Mouse (Mus musculus): ENCODE measurements around the gene Pam.

Pam gene

DNA sequence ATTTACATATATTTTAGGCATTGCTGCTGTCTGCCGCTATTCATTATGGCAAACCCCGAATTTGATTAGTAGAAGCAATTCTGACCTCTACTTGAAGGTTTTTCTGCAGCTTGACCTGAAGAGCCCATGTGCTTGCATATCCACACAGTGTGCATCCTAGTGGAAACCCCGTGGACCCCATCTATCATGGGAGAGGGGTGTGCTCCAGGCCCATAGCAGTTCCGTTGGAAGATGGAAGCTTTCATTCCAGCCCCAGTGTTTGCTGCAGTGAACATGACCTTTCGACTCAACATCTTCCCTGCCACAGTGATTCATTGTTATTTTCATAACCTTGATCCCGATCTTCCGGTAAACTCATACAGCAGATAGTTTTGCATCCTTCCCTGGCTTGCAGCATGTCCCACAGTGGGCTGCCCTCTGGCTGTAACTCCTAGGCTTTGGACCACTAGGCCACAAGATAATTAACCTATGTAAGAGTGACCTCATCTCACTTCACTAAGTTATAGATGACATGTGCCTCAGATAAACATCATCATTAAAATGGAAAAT is 191.5 kb downstream of the Pam start:
- DNase-seq = peak in 1 of 2 experiments; percentile 6

DNA sequence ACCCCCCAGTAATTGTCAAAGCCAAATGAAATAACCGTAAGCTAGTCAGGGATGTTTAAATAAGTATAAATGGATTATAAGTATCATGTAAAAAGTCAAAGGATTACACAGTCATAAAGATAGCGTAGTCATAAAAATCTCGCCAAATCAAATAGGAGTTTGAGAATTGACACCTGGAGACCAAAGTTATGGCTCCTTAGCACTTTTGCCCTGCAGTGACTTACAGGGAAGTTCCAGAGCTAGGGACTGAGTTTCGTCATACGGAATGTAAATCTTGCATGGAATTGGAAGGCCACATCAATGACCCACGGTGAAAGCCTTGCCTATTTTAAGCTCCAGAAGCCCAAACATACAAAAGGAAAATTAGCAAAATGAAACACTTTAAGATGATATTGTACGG is 192.6 kb downstream of the Pam start:
- DNase-seq = no peak

DNA sequence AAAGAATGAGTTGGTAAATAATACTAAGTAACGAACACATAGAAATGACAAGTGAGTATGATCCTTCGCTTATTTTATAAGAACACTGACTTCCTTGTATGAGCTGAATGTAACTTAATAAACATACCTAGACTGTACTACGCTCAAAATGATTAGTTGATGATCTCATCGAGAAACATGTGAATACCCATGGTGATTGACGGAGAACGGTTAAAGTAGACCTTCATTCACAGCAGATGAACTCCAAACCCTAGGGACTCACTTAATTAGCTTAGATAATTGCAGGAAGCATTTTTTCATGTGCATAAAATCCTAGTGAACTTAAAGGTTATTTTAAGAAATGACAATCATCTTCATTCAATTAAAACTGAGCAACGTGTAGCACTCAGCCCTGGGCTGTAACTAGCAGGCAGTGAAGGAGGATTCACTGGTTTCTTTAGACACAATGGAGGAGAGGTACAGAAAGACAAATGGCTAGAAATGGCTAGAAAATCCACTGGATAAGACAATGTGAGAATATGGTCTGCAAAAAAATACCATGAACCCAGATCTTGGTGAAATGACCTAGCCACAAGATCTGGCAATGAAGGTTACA is 194.8 kb downstream of the Pam start:
- DNase-seq = no peak

DNA sequence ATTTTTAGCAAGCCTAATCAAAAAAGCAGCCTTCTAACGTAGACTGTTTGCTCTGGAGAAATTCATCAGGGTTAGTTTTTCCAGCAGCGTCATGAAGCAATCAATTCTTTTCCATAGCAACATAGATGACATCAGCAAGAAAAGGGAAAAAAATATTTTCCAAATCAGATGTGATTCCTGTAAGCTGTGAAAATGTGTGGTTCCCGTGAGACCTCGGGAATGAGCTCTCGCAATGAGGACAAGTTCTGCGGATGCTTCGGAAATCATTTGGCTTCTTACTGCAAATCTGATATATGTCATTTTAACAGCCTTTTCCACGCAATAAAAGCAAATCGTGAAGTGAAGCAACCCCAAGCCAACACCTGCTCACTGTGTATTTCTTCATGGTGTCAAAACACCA is 207.9 kb downstream of the Pam start:
- DNase-seq = no peak

DNA sequence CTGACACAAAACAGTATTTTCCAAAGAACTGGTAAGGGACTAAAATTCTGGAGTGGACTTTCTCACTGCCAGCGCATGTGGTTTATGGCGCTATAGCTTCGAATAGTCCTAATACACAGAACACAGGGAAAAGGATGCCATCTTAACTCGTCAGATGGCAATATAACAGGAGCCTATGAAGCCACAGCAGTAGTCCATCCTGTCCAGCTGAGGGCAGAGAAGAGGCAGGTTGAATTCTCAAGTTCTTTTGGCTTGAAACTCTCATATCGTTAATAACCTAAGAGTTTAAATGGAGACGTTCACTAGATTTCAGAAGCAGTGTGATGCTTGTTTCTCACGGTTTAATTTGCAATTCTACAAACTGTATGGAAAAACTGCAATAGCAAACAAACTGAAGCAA is 211.9 kb downstream of the Pam start:
- DNase-seq = no peak

DNA sequence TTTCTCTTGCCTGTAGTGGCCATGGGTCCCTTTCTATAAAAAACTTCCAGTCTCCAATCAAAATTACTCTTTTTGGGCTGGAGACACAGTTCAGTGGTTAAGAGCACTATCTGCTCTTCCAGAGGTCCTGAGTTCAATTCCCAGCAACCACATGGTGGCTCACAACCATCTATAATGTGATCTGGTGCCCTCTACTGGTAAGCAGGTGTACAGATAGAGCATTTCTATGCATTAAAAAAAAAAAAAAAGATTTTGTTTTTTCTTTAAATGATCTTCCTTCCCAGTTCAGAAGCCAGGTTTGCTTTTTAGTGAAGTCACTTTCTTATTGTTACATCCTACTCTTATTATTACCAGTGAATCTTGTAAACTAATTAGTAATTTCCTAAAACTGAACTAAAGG is 218.4 kb downstream of the Pam start:
- no peak for DNase-seq

DNA sequence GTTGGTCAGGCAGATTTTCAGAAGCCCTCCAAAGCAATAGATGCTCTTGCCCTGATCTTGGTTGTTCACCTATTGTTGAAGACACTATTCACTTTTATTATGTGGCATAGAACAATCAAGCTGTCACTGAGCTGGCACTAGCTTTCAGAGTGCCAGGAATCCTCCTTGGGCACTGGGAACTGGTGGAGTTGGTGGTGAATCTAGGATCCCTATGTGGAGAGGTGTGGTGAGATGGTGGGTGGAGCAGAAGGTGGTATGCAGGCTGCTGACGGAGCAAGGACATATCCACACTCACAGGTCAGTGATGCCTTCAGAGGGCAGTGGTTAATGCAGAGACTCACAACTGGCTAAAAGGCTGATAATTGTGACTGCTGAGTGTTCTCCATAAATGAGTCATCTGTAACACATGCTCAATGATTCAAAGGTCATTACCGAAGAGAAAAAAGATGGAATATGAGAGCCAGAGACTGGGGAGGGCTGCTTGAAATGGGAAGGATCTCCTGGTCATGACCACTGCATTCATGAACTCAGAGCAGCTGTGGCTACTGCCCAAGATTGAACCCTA is 221.9 kb downstream of the Pam start:
- no peak for DNase-seq

DNA sequence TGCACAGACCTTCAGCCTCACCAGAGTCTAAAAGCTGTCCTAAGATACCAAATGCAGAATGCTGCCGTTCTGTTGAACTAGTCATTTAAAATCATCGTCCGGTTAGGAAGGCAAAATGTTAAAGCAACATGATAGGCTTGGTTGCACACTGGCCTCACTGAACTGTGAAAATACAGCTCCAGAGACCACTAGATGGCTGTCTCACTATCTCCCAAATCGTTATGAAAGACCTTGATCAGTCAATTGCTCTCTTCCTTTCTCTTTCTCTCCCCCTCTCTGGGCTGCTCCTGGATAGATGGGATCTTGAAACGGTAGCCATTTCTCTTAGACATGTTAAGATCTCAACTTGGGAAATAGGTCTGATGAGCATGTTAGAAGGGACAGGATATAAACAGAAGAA is 223.0 kb downstream of the Pam start:
- DNase-seq = peak; percentile 9 to 13

DNA sequence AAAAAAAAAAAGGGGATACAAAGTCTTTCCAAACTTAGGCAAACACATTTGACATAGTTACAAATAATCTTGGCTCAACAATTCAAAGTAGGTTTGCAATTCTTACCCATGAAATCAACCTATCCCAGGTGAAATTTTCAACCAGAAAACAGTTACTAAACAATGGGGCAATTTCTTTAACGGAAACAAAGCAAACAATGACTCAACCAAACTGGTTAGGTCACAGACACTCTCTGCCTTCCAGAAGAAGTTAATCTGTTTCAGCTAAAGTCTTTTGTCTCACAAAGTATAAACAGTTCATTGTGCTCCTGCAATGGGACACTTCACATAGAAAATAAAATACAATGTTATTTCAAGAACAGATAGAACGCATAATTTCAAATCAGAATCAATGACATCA is 223.4 kb downstream of the Pam start:
- no peak for DNase-seq

DNA sequence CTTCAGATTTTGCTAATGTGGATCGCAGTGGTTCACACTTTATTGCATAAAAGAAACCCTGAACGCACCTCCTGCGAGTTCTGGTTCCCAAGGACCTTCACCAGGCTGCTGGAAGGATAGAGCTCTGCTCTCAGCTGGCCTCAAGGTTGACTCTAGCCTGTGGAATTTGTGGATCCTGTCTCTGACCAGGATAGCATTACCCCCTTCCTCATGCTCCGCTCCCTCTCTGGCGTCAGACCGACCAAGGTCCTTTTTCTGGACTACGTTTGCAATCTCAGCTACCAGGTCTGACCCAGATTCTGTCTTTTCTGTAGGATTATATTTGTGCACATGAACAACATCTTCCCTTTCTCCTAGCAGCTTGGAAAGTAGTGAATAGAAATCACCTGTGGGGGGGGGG is 231.3 kb downstream of the Pam start:
- DNase-seq = no peak

DNA sequence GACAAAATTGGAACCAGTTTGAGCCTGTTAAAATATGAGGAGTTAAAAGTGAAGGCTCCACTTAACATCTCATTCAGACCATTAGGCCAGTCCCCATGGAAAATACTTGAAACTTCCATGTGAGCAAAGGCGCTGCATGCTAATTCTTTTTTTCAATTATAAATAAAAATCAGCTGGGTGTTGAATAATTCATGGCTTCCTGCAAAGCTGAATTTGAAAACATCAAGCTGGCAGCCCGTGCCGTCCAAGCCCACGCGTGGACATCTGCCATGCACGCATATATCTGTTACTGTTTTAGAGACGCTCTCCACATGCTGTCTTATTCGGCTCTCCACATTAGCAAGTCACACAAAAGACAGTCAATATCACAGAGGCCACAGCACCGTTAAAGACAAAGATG is 232.3 kb downstream of the Pam start:
- no peak for DNase-seq

DNA sequence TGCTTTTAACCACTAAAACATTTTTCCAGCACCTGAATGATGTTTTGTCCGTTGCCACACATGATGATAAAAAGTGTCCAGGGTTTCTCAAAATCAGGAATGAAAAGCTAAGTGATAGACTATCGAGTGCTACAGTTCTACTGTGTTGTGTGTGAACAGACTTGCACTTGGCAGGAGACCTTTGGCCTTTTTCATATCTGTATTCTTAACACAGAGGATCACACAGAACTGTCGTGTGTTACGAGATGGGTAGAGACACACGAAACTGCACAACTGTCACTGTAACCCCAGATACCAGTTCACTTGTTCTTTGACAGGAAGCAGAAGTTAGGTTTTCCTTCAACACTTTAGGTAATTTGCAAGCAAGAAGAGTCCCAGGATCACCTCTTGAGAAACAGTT is 232.7 kb downstream of the Pam start:
- no peak for DNase-seq

DNA sequence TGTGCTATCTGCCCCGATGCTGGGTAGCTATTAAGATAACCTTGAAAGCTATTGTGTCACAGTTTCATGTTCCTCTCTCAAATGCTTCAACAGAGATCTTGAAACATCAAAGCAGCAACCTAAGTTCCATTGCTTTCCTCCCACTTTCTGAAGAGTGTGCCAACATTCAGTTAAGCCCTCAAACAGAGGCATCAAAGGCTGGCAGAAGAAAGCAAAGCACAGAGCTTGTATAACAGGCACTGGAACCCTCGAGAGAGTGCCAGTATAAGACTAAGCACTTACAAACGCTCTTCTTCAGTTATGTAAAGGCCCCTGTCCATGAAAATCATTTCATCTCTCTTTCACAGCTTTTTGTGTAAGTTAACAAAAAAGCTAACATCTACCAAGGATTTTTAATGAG is 241.2 kb downstream of the Pam start:
- no peak for DNase-seq

DNA sequence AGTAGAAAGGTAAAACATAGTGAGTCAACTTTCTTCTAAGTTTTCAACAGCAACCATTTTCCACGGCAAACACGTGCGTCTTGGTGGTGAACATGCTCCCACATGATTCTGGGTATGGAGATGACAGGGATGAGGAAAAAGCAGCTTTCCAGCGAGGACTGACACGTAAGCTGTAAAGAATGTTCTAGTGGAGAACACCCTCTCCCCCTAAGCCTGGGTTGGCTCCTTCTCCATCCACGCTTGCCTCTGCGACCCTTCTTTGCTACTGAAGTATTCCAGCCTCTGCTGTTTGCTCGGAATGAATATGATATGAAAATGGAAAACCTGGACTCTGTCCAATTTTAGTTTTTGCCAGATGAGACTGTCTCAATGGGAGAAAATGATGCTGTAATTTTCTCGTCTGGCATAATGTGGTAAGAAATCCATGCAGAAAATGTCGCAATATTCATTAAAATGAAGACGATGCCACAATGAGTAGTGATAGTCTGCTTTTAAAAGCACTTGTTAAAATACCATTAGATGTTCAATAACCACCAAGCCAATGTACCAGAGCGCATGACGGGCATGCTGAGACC is 243.8 kb downstream of the Pam start:
- DNase-seq = no peak

DNA sequence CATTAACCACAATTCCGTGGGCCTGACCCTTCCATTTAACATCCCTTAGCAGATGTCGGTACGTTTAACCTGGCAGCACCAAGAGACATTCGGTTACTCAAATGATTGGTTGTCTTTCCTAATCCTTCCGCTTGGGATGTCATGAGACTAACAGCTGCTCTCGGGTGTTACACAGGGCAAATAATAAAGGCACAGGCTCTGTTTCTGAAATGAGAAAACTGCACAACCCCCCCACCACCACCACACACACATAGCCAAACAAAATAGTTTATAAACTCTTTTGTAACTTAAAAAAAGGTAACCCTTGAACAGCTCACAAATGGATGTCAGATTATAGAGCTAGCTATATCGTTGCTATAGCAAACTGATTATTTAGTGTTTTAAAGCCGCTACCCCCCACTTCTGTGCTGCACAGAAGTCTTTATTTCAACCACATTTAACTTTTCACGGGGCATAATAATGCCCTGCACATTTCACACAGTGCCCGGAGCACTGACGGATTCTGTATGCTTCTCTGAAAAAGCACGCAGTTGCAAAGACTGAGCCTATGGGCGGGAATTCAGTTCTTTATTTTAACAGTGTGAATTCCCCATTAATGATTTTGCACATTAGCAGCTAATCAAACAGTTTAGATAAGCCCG is 246.7 kb downstream of the Pam start:
- no peak for DNase-seq

DNA sequence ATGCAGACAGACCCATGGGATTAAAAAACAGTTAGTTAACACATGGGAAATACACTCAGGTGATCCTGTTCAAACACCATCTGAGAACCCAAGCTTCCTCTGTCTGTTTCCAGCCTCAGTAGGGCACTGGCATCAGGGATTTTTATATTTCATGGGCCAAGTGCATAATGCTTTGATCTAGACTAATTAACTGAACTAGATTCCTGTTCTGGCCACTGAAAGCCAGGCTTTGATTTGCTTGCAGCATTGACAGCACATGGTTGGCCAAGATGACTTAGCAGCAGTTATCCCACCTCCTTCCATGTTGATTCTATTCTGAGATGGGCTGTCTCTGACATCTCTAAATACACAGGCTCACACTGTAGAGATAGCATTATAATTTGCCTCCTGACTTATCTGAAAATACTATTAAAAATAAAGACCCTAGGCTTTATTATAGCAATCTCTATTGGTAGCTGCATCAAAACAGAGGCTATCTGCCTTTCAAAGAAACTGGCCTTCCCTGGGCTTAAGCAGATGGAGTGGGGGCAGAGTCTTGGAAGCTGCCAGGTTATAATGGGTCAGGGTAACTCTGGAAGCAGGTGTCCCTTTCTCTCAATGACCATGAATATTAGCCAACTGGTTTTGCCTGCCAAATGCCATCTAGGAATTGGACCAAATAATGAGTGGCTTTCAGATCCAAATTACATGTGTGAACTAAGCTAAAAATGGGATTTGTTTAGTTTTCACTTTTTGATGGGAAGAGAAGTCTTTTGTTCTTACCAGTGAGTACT is 252.0 kb downstream of the Pam start:
- DNase-seq = no peak

DNA sequence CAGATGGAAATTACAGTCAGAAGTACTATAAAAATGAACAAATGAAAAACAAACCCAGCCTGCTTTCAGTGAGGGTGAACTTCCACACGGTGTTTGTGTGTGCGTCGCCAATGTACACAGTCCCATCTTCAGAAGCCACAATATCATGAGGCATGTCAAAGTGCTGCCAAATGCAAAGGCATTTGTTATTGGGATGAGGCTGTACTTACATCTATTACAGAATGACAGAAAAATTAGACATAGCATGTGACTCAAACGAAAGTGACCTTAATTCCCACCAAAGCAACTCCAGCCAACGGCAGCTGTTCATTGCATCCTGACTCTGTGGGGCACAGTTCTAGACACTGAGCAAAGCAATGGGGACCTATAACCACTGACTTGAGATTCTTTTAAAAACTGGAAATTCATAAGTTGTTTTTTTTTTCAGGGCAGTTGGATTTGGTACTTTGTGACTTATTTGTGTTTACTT is 261.1 kb downstream of the Pam start:
- DNase-seq = no peak

DNA sequence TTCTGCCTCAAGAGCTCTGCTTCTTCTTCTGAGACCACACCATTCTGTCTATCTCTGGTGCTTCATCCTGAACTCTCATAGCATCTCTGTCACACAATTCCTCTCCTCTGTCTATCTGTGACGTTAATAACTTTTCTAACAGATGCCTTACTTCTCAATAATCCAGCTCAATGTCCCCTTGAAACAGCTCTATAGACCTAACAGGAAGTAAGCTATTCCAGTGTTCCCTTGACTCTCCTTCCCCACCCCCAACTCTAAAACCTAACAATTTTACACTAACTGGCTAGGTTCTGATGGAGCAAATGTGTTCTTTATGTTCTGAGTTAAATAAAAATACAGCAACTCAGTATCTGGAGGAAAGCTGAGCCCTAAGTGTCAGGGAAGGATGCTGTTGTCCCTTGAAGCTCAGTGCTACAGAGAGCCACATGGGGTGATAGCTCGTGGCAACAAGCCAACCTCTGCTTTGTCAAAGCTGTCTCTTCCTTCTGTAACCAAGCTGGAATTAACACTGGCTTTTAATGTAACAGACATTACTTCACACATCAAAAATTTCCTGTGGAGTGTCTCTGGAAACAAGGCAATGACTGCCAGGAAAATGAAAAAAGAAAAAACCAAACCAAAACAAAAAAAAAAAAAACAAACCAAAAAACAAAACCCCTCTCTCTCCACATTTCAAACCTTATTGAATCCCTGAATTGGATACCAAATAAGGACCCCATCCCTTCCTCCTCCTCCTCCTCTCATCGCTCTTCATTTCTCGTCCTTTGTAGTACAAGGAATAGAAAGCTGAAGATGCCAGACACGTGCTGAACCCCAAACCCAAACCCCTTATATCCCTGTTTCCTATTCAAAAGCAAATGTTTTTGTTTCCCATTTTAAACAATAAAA is 261.7 kb downstream of the Pam start:
- DNase-seq = peak; percentile 8 to 10

DNA sequence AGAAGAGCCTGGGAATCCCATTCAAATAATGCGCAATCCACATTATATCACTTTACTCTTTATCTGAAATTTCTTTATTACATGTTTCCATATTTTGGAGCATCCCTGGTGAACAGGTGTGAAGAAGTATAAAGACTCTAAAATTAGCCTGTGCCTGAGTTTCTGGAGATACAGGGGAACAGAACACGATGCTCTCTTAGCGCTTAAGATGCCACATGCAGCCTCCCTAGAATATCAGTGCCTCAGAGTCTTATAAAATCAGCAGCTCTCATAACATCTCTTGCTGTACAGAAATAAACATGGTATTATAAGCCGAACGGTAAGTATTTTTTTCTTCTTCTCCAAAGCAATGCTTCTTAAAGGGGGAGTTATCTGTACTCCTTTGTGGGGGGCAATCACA is 267.4 kb downstream of the Pam start:
- DNase-seq = no peak

DNA sequence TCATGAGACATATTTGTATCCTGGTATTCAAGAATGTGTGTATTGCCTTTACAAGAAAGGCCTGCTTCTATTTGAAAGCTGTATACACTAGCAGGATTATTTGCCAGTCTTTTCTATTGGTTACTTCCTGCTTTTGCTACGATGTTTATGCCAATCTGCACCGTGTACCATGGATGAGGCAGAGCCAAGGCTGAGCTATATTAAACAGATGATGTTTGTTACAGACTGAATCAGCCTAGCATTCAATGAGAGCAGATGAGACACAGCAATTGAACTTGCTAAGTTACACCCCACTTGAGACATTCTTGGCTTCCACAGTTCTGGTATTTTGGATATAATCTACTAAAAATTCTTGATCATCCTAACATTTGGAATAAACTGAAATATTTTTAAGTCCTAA is 267.9 kb downstream of the Pam start:
- no peak for DNase-seq

DNA sequence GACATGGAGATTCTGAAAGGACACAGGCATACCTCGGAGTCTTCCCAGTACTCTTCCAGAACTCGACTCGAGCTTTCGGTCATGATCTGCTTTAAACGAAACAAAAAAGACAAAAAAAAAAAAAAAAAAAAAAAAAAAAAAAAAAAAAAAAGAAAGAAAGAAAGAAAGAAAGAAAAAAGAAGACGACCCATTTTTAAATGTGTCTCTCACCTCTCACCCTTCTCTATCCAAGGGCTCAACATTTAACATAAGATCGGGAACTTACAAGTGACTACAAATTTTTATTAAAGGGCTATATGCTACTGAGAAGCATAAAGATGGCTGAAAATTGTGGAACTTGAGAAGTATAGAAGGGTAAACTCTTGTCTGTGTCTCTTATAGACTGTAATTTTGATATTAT is 272.5 kb downstream of the Pam start:
- no peak for DNase-seq

DNA sequence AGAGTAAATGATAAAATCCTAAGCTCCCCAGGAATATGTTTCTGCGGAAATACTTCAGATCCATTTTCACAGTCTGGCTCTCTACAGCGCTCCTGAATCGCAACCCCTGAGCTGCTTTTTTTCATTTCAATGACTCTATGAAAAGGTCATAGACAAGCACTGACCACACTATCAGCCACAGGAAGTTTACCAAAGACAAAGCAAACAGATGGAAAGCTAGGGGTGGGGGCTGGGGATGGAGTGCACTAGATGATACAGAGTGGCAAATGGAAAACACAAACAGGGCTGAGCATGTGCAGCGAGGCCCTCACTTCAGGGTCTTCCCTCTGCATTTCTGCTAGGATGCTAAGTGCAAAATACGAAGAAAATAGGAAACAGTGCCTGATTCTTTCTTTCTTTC is 273.2 kb downstream of the Pam start:
- DNase-seq = no peak

Measured in kidney, adult 8-10 months (tissue).